Mouse (Mus musculus) layer of hippocampus, postnatal 25 days (tissue): ENCODE results near the gene Bmp6. TPM values are rescaled to one million over a fixed set of nuclear protein-coding genes. Genes with fewer than 3 reads are reported as not detected.

Experiments
- DNase-seq, 2 experiments: peaks; one replicate each; pipeline ENCODE4 v3.0.0; 2022; ENCODE audit warnings: mixed read lengths in 2 of 2, low spot score in 1 of 2; ENCODE audit errors: extremely low spot score in 1 of 2
- total RNA-seq, 2 experiments: library from RNA; stranded (reverse); gene quantifications; 2 replicates each; pipeline ENCODE4 v1.2.3; 2021

The Bmp6 gene
- total RNA-seq, 2 experiments from 2014 or later: 3.8 to 4.3 TPM

GRCm38 (mm10) chr13:38506320-38506719, 161.4 kb downstream of the Bmp6 start:
- peak in 1 of 2 experiments; percentile 54 for DNase-seq

- DNase-seq: no peak
Measured at GRCm38 (mm10) chr13:38506936-38507335, 162.0 kb downstream of the Bmp6 start.

- DNase-seq: no peak
Measured at GRCm38 (mm10) chr13:38509681-38510341, 164.9 kb downstream of the Bmp6 start.

DNA sequence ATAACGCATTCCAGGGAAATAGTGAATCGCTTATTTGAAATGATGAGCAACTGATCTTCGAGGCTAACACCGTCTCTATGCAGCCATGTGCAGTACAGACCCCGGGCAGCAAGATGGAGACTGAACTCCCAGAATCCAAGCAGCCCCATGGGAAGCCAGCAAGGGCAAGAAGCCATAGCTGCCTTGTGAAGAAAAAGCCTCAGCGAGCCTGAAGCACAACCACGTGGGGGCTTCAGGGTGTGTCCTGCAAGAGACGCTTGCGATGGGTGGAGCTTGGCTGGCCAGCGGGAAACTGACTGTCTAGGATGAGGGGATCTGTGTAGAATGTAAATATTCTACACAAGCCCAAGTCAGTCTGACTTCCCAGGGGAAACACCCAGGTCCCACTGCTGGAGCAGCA, 167.1 kb downstream of the Bmp6 start:
- DNase-seq: no peak

DNA sequence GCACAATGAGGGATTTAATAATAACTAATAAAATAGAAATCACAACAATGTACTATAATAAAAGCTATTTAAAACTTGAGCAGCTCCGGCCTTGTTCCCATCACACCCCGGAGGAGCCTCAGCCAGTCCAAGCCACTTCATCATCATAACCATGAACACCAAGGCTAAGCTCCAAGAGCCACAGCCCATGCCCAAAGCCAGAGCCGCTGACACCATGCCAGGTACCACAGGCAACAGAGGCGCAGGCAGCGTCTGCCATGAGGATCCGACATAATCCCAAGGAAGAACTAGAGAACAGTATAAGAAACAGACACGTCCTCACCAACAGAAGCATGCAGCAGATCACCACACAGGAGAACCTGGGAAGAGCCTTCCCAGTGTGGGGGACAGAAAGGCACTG, 169.0 kb downstream of the Bmp6 start:
- DNase-seq: no peak

- DNase-seq: no peak
Measured at GRCm38 (mm10) chr13:38515431-38515830, 170.5 kb downstream of the Bmp6 start.

DNA sequence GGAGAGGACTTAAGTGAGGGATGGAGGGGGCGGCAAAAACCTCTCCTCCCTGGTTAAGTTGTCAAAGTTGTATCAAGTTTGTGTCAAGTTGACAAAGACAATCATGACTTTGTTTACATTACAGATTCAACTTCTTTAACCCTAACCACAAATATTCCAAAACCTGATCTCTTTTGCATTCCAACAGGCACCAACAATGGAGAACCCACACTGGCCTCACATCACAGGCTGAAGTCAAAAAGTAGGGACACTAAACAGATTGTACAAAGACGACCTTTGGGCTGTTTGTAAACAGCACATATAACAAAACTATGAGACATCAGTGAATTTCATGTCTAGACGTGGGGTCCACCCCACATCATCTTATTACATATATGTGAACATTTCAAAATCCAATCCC, 170.9 kb downstream of the Bmp6 start:
- no peak for DNase-seq

- no peak for DNase-seq
Measured at GRCm38 (mm10) chr13:38516582-38516981, 171.7 kb downstream of the Bmp6 start.

- no peak for DNase-seq
Measured at GRCm38 (mm10) chr13:38520299-38520698, 175.4 kb downstream of the Bmp6 start.

GRCm38 (mm10) chr13:38522056-38522654, 177.2 kb downstream of the Bmp6 start:
- DNase-seq: no peak

- no peak for DNase-seq
Measured at GRCm38 (mm10) chr13:38523231-38523630, 178.3 kb downstream of the Bmp6 start.

DNA sequence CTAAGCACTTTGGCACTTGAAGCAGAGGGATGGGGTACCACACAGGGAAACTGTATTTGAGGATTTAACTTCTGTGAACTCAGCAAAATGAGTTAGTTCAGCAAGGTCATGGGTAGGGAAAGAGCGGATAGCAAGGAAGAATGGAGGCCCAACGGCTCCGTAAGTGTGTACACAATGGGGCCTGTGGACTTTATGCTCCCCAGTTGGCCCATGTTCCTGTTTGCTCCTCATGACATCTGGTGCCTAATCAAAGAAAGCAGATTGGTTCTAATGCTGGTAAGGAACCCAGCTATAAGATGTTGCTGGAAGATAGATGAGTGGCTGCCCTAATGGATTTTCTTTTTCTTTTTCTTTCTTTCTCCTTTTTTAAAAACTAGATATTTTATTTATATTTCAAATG, 180.4 kb downstream of the Bmp6 start:
- no peak for DNase-seq

GRCm38 (mm10) chr13:38526116-38526515, 181.2 kb downstream of the Bmp6 start:
- no peak for DNase-seq

DNA sequence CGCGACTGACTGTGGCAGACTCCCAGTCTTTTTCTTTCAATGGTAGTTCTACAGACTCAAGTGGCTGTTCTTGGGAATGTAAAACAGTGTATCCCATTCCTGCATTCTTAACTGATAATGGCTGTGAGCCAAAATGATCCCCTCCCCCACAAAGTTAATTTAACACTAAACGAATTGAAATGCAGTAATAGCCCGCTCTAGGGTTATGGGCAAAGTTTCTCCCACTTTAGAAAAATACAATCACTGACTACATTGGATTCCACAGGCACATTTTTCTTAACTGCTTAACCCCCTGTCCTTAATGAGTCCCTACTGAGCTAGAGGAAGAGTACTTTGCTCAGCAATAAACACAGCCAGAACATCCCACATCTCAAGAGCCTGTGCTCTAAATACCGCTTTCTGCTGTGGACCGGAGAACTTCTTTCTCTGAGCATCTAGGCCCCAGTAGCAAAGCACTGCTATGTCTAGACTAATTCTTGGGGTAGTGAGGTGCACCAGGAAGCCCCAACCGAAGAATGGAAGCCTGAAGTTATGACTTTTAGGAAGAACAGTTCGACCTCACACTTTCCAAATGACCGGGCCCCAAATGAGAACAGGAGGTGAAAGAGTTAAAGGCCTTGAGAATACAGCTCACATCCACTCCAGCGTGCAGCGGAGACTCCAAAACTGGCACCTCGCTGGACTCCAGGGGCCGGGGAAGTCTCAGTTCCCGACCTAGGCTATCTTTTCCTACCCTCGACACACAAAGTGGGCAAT, 182.3 kb downstream of the Bmp6 start:
- DNase-seq: no peak

GRCm38 (mm10) chr13:38527797-38528650, 183.1 kb downstream of the Bmp6 start:
- peak; percentile 75 to 81 for DNase-seq

- DNase-seq: no peak
Measured at GRCm38 (mm10) chr13:38528687-38529294, 183.9 kb downstream of the Bmp6 start, which contains the start of gene Txndc5. Txndc5 (minus strand) TSS chr13:38528824.

GRCm38 (mm10) chr13:38529576-38529975, 184.7 kb downstream of the Bmp6 start:
- DNase-seq: no peak

GRCm38 (mm10) chr13:38531498-38531897, 186.6 kb downstream of the Bmp6 start:
- no peak for DNase-seq

DNA sequence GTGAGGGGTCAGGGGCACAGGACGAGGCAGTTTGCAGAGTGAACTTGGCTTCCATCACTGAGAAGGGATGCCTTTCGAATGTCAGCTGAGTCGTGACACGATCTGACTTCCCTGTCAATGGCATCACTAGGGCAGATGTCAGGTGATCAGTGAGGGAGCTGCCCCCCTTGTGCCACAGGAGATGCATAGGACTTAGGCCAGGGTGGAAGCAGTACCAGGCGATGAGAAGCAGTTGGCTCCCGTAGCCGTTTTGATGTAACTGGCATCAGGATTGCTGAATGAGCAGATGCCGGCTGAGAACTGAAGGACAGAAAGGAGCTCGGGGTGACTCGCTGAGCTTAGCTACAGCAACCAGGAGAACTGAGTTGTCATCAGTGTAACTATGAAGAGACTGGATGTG, 188.6 kb downstream of the Bmp6 start:
- no peak for DNase-seq

- DNase-seq: no peak
Measured at GRCm38 (mm10) chr13:38534016-38534415, 189.1 kb downstream of the Bmp6 start.
